Mouse (Mus musculus) cerebellum, postnatal 25 days (tissue): ENCODE data around the gene Spin2d.
"Not testable (repeated sequence)": the region's sequence is repeated elsewhere in the genome, so short reads cannot be mapped to it uniquely, and the experiment has no call there.

Experiments used
- DNase-seq, 2 experiments: peaks; one replicate each; pipeline ENCODE4 v3.0.0; 2021; ENCODE audit warnings: mixed read lengths in 2 of 2

The Spin2d gene

DNA sequence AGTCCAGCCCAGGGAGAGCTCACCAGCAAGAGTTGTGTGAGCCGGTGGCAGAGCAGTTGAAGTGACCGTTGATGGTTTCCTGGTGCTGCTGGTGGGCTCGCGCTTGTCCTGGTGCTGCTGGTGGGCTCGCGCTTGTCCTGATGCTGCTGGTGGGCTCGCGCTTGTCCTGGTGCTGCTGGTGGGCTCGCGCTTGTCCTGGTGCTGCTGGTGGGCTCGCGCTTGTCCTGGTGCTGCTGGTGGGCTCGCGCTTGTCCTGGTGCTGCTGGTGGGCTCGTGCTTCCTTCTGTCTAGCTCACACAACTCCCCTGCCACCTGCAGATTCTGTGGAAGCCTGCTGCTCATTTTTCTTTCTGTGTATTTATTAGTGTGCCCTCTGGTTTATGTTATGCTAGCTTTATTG, at the start of gene Spin2d:
Gene Spin2d, minus strand, starts transcription at position 101 of the 400 bp plus-strand sequence.
- DNase-seq: not testable (repeated sequence)

DNA sequence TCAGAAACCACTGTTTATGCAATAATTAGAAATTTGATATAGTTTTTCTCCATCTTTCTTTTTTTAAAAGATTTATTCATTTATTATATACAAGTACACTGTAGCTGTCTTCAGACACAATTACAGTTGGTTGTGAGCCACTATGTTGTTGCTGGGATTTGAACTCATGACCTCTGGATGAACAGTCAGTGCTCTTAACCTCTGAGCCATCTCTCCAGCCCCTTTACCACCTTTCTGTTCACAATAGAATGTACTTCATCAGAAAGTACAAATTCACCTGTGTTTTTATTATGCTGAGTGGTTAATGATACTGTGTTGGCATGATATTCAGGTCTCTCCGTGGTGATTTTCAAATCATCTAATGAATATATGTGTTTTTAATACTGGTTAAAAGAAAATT, 48.6 kb upstream of the Spin2d start:
- DNase-seq: no peak

DNA sequence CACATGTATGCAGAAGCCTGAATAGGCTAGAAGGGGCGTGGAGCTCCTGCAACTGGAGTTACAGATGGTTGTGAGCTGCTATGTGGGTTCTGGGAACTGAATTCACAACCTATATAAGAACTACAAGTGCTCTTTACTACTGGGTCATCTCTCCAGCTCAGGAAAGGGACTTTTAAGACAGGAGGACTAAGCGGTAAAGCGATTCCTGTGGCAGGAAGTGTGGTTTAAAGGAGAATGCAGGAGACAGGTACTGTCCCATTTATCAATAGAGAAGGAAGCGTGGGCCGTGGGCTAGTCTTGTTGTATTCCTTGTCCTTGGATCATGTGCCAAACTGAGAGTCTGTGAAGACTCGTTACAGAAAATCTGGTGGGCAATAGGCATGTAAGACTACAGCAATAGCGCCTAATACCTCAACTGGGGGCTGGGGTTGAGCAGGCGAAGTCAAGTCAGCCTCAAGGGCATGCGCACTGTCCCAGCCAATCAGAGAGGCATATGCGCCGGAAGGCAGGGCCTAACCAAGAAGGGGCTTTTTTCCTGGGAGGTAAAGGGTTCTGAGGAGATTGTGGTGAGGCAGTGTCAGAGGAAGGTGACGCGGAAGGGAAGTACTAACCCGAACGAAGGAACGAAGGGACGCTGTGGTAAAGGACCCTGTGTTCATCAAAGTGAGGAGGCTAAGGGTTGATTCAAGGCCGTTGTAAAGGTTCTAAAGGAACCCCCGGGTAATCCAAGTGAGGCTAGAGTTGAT, 37.2 kb upstream of the Spin2d start, which contains the start of gene Xlr4b:
Gene Xlr4b, plus strand, starts transcription at position 515 of the 746 bp plus-strand sequence.
- not testable (repeated sequence) for DNase-seq

DNA sequence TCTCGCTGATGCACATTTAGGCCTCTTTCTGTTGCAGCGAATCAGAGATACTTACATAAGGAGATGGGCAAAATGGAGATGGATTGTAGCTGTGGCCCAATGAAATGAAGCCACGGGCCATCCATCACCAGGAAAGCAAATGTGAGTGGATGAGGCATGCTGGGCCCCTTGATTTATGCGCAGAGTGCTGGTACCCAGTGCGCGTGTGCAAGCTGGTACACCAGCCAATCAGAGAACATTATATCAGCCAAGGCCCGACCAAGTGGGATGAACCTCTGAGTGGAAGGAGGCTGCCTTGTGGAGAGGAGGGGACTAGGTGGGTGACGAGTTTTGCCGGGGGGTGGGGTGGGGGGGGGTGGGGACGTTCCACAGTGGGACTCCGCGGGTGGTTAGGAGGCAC, 15.1 kb upstream of the Spin2d start, which contains the start of gene Xlr3b:
Gene Xlr3b, plus strand, starts transcription at position 274 of the 400 bp plus-strand sequence.
- peak in 1 of 2 experiments; percentile 29 for DNase-seq

DNA sequence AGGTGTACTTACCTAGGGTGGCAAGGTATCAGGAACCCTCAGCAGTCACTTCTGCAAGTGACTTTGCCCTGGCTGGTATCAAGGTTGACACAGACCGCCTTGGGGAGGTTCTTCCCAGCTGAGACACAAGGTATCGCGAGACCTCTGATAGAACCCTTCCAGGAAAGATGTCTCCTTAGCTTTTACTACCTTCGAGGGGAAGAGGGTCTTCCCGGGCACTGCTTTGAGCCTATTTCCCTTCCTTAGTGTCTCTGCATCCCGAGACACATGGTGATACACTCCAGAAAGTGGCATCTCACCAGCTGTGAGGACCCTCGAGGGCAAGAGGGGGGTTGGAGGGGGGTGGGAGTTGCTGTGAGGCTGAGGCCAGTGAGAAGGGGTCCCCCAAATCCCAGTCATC, 27.4 kb downstream of the Spin2d start, which contains the start of gene DXBay18:
Gene DXBay18, minus strand, starts transcription at position 101 of the 400 bp plus-strand sequence.
- DNase-seq: not testable (repeated sequence)

DNA sequence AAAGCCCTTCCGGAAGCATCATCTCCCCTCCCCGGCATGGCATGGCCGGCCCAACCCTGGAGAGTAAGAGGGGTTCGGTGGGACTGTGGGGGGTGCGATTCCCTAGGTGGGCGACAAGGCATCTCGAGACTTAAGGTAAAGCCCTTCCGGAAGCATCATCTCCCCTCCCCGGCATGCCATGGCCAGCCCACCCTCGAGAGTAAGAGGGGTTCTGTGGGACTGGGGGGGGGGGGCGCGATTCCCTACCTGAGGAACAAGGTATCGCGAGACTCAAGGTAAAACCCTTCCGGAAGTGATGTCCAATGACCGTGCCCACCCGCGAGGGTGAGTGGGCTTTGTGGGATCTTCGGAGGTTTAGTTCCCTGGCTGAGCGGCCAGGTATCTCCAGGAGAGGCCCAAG, 28.3 kb downstream of the Spin2d start, which contains the start of gene Xlr5b:
Gene Xlr5b, plus strand, starts transcription at position 301 of the 400 bp plus-strand sequence.
- not testable (repeated sequence) for DNase-seq

DNA sequence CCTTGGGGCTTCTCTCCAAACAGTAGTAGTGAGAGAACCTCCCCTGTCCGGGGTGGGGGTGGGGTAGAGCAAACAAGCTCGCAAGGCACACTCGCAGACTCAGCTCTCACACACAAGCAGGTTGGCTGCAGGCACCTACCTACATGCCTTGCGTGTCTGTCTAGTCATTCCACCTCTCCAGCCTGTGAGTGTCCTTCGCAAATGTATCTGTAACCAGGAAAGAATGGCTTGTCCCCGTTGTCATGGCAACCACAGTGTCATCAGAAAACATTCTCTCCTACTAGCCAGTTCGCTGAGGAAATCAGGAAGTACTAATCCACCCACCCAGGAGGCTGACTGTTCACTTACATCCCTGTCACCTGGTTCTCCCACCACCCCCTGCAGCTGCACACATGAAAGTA, 33.6 kb downstream of the Spin2d start:
- not testable (repeated sequence) for DNase-seq
